Mouse (Mus musculus) spleen, adult 18-20 months (tissue): ENCODE measurements around the gene Fcrl5.
"Not testable (repeated sequence)": the region's sequence is repeated elsewhere in the genome, so short reads cannot be mapped to it uniquely, and the experiment has no call there.

Source experiments
- DNase-seq, 2 experiments: peaks; one replicate each; pipeline ENCODE4 v3.0.0; 2022; ENCODE audit warnings: mixed read lengths in 2 of 2

Fcrl5 gene

GRCm38 (mm10) chr3:87435479-87435878, at the start of gene Fcrl5:
Gene Fcrl5, plus strand, starts transcription at chr3:87435773.
- DNase-seq = no peak

- DNase-seq = no peak
Measured at GRCm38 (mm10) chr3:87390935-87391334, 44.6 kb upstream of the Fcrl5 start.

- no peak for DNase-seq
Measured at GRCm38 (mm10) chr3:87398809-87399208, 36.8 kb upstream of the Fcrl5 start.

GRCm38 (mm10) chr3:87399906-87400305, 35.7 kb upstream of the Fcrl5 start:
- DNase-seq = no peak

GRCm38 (mm10) chr3:87401321-87401720, 34.3 kb upstream of the Fcrl5 start:
- peak; percentile 56 to 71 for DNase-seq

- DNase-seq = peak; percentile 63 to 73
Measured at GRCm38 (mm10) chr3:87408171-87408570, 27.4 kb upstream of the Fcrl5 start.

- no peak for DNase-seq
Measured at GRCm38 (mm10) chr3:87409196-87409935, 26.2 kb upstream of the Fcrl5 start.

- DNase-seq = no peak
Measured at GRCm38 (mm10) chr3:87410605-87411004, 25.0 kb upstream of the Fcrl5 start.

GRCm38 (mm10) chr3:87411150-87411549, 24.4 kb upstream of the Fcrl5 start:
- DNase-seq = peak; percentile 46 to 63

GRCm38 (mm10) chr3:87420645-87421044, 14.9 kb upstream of the Fcrl5 start:
- no peak for DNase-seq

GRCm38 (mm10) chr3:87422386-87422910, 13.1 kb upstream of the Fcrl5 start:
- no peak for DNase-seq

GRCm38 (mm10) chr3:87440586-87440985, 5.0 kb downstream of the Fcrl5 start:
- DNase-seq = no peak

- DNase-seq = no peak
Measured at GRCm38 (mm10) chr3:87443968-87444367, 8.4 kb downstream of the Fcrl5 start.

- DNase-seq = no peak
Measured at GRCm38 (mm10) chr3:87465454-87465853, 29.9 kb downstream of the Fcrl5 start.

GRCm38 (mm10) chr3:87467011-87467410, 31.4 kb downstream of the Fcrl5 start:
- no peak for DNase-seq

GRCm38 (mm10) chr3:87467416-87467815, 31.8 kb downstream of the Fcrl5 start:
- DNase-seq = no peak

GRCm38 (mm10) chr3:87477948-87478347, 42.4 kb downstream of the Fcrl5 start:
- DNase-seq = not testable (repeated sequence)

- not testable (repeated sequence) for DNase-seq
Measured at GRCm38 (mm10) chr3:87478596-87478995, 43.0 kb downstream of the Fcrl5 start.

GRCm38 (mm10) chr3:87479230-87479629, 43.7 kb downstream of the Fcrl5 start:
- DNase-seq = not testable (repeated sequence)

GRCm38 (mm10) chr3:87487392-87487791, 51.8 kb downstream of the Fcrl5 start:
- DNase-seq = no peak

GRCm38 (mm10) chr3:87487911-87488310, 52.3 kb downstream of the Fcrl5 start:
- peak in 1 of 2 experiments; percentile 5 for DNase-seq

- DNase-seq = no peak
Measured at GRCm38 (mm10) chr3:87498266-87498665, 62.7 kb downstream of the Fcrl5 start.

GRCm38 (mm10) chr3:87499072-87499471, 63.5 kb downstream of the Fcrl5 start:
- DNase-seq = peak; percentile 53 to 75
